Mouse (Mus musculus) adrenal gland, postnatal 0 days (tissue): ENCODE results near the gene Fbxl19. TPM values are rescaled to one million over a fixed set of nuclear protein-coding genes. Genes with fewer than 3 reads are reported as not detected.

Experiments used
- microRNA-seq: library from miRNA; unstranded; fragments of <30 nt; microRNA quantifications from one replicate; pipeline ENCODE4, GENCODE M21; 2016; ENCODE audit warnings: borderline replicate concordance; ENCODE audit not compliant: insufficient number of aligned reads
- polyA plus RNA-seq: library from polyadenylated mRNA; unstranded; fragments of >200 nt; fragmentation: Nextera tagmentation; extraction: Ambion mirVana; gene quantifications from 2 replicates; pipeline ENCODE4 v1.2.1, GENCODE M21; 2015

The Fbxl19 gene
- polyA plus RNA-seq = 1.9 and 2.2 TPM in 2 replicates

DNA sequence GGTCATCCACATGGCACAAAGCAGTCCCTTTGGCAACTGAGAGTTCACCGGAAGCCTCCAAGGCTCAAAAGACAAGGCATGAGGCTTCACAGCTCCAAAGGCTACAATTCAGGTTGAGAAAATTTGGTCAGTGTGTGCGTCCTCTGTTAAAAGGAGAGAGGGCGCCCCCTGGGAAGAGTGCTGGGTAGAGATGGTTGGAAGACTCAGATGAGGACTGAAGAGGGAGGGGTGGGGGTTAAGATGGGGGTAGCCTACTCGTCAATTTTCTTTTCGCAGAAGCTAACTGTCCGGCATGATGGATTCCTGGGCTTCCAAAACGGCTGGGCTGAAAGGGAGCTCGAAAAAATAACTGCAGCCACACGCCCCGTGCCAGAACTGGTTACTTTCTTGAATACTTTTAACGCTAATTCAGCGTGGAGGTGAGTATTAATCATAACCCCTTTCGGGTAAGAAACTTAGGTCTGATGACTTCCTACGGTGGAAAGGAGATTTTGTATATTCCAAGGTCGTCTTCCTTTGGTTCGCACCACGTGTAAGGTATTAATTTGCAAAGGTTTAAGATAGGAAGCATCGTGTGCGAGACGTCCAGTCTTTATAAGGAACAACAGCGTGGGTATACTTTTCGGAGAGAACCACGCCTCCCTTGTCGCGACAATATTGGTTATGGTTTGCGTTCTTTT lies at the start of gene Fbxl19:
Gene Fbxl19, plus strand, starts transcription at position 178 of the 680 bp plus-strand sequence.

DNA sequence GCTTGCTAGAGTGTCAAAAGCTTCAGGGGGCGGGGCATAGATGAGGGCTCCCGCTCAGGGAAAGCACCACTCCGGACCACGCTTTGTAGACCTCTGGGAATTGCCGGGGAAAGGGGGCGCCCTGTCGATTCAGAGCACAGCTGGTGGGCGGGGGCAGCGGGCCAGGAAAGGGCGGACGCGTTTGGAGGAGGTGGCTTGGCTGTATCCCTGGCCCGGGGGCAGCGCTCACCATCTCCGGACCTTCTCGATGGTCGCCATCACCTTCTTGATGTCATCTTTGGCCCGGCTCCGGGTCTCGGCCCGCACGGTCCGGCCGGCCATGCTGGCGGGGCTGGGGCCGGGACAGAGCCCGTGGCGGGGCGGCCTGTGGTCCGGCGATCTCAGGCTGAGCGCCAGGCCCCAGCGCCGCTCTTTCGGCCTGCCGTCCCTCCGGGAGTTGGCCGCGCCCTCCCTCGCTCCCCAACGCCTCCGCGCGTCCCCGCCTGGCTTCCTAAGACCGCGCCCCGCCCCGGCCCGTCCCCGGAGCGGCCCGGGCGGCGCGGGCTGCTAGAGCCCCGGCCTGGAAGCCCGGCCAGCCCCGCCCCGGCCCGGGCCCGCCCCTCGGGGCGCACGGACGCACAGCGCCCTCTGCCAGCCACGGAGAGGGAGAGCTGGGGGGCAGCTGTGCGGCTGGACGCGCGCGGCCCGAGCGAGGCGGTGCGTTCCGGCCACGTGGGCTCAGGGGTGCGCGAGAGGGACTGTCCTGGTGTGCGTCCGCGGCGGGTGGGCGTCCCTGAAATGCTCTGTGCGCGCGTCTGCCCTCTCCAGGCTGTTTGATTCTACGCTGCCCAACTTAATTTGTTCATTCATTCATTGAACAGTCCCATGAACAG lies 35.9 kb upstream of the Fbxl19 start, which contains the start of gene Bcl7c:
Gene Bcl7c, minus strand, starts transcription at position 727 of the 872 bp plus-strand sequence.

DNA sequence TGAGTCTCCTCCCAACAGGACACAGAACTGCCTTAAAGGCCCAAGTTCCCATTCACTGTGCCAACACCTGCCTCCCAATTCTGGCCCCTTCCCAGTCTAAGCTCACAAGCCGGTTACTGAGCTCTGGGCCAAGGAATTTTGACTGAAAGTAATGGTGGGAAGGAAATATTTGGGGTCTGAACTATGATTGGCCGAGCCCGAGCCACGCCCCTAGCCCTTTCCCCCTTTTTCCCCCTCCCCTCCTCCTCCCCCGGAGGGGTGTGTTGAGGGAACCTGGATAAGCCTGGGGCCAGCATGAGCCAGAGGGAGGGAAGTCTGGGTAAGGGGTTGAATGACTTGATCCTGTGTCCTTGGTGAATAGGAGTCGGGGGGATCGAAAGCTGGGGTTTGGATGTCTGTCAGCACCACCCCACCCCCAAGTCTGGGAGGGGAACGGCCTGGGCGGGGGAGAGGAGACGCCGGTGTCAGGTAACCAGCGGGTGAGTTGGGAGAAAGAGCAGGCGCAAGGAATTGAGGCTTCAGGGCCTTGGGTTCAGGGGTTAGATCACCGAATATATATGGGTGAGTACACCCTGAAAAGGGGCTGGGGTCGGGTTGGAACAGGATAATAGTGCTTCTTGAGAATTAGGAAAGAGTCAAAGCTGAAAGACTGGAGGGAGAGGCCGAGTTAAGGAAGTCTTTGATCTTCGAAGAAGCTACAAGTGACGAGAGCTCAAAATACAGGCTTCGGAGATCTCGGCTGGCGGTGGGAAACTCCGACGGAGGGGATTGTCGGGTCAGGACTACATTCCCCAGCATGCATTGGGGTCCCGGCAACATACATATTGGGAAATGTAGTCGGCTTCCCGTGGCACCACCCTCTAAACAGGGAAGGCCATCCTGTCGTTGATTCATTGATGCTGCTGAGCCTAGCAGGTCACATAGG lies 31.6 kb upstream of the Fbxl19 start, which contains the start of gene Ctf1:
Gene Ctf1, plus strand, starts transcription at position 276 of the 925 bp plus-strand sequence.

DNA sequence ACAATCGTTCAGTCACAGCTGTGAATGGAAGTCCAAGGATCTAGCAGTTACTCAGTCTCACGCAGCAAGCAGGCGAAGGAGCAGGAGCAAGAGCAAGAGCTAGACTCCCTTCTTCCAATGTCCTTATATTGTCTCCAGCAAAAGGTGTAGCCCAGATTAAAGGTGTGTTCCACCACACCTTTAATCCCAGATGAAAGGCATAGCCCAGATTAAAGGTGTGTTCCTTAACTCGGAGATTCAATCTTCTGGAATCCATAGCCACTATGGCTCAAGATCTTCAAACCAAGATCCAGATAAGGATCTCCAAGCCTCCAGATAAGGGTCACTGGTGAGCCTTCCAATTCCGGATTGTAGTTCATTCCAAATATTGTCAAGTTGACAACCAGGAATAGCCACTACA lies 12.3 kb upstream of the Fbxl19 start, which contains the start of gene Ctf2:
Gene Ctf2, minus strand, starts transcription at position 101 of the 400 bp plus-strand sequence.

DNA sequence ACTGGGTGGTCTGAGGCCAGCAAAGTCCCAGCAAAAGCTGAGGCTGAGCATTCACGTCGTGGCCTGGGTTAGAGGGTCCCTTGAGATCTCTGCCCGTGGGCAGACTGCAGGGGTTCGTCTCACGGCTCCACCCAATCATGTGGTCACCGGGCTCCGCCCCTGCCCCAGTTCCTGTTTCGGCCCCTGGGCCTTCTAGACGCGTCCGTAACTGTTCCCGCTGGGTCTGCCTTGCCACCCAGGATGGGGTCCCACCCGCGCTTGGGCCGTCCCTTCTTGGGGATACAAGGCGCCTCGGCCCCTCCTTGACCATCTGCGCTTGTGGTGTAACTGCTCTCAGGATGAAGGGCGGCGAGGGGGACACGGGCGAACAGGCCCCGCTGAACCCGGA lies 25.3 kb downstream of the Fbxl19 start, which contains the start of gene Orai3:
Gene Orai3, plus strand, starts transcription at position 165 of the 388 bp plus-strand sequence.

DNA sequence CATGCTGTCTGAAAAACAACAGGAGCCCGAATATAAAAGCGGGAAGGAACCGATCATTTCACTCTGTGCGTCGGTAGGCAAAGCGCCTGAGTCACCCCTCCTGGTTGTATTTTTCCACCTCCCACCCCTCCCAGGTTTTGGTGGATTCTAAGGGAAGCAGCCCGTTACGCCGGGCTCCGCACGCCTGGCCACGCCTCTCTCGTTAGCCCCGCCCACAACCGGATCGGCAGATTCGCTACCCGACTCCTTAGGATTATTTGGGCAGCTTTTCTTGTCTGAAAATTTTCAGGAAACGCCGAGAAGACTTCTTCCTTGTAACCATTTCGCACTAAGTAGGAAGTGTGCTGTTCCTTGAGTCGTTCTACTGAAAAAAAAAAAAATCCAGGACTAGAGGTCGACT lies 32.1 kb downstream of the Fbxl19 start, which contains the start of gene Setd1a:
Gene Setd1a, plus strand, starts transcription at position 245 of the 400 bp plus-strand sequence.

DNA sequence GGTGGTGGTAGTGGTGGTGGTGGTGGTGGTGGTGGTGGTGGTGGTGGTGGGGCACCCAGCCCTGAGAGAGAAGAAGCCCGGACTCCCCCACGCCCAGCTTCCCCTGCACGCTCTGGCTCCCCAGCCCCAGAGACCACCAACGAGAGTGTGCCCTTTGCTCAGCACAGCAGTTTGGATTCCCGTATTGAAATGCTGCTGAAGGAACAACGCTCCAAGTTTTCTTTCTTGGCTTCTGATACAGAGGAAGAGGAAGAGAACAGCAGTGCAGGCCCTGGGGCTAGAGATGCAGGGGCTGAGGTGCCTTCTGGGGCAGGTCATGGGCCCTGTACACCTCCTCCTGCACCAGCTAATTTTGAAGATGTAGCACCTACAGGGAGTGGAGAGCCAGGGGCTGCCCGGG lies 41.0 kb downstream of the Fbxl19 start, which contains the start of gene Gm49388:
Gene Gm49388, plus strand, starts transcription at position 301 of the 400 bp plus-strand sequence.

DNA sequence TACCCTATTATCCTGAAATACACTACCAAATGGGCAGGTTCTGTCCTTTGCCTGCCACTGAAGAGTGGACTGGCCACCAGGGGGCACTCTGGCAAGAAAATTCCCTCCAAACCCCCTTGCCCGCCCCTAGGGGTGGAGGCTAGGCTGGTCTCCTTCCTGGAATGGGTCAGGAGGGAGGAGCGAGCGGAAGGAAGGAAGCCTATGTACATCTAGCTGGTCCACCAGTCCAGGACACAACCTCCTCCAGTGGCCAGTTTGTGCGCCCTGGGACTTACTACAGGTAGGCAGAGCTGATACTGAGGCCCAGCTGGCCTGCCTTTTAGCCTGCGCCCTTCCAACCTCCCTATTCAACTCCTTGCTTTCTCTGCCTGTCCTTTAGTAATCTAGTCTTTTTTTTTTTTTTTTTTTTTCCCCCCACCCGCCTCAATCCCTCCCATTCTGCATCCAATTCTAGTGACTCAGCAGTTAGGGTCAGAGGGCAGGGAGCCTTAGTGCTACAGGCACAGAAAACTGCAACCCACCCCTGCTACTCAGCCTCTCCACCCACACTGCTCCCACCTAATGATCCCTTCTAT lies 56.2 kb downstream of the Fbxl19 start, which contains the start of gene Hsd3b7:
Gene Hsd3b7, plus strand, starts transcription at position 170 of the 575 bp plus-strand sequence.

Small RNA genes within 50 kb of the gene (microRNA-seq; reads per million reads assigned to microRNA genes)
- not detected for gene Mir762

Other genes with a start within 250 kb of the Fbxl19 start
- 23.2 and 30.2 TPM in 2 replicates for gene Srcap, start 232.6 kb upstream of the Fbxl19 start, polyA plus RNA-seq
- 6.3 and 8.9 TPM in 2 replicates for gene Gm42715, start 225.0 kb upstream of the Fbxl19 start, polyA plus RNA-seq
- gene Tmem265, start 183.2 kb upstream of the Fbxl19 start, polyA plus RNA-seq = 2.2 and 6.3 TPM in 2 replicates
- gene Phkg2, start 171.2 kb upstream of the Fbxl19 start, polyA plus RNA-seq = 32.2 and 45.6 TPM in 2 replicates
- gene Ccdc189, start 155.9 kb upstream of the Fbxl19 start, polyA plus RNA-seq = 8.9 and 15.7 TPM in 2 replicates
- gene Rnf40, start 155.8 kb upstream of the Fbxl19 start, polyA plus RNA-seq = 17.1 and 22.9 TPM in 2 replicates
- gene Zfp629, start 128.7 kb upstream of the Fbxl19 start, polyA plus RNA-seq = 4.5 and 5.9 TPM in 2 replicates
- gene Bcl7c, start 35.6 kb upstream of the Fbxl19 start, polyA plus RNA-seq = 137 and 174 TPM in 2 replicates
- 9.4 and 12.0 TPM in 2 replicates for gene Ctf1, start 31.8 kb upstream of the Fbxl19 start, polyA plus RNA-seq
- gene Ctf2, start 12.4 kb upstream of the Fbxl19 start, polyA plus RNA-seq = 0.06 and 0.10 TPM in 2 replicates
- gene Orai3, start 25.3 kb downstream of the Fbxl19 start, polyA plus RNA-seq = 22.4 and 30.3 TPM in 2 replicates
- 18.0 and 18.3 TPM in 2 replicates for gene Setd1a, start 32.1 kb downstream of the Fbxl19 start, polyA plus RNA-seq
- gene Gm49388, start 41.1 kb downstream of the Fbxl19 start, polyA plus RNA-seq = not detected in 2 replicates
- 38.2 and 51.3 TPM in 2 replicates for gene Hsd3b7, start 56.1 kb downstream of the Fbxl19 start, polyA plus RNA-seq
- gene Stx4a, start 79.8 kb downstream of the Fbxl19 start, polyA plus RNA-seq = 36.1 and 40.7 TPM in 2 replicates
- gene Stx1b, start 80.0 kb downstream of the Fbxl19 start, polyA plus RNA-seq = 4.0 and 5.3 TPM in 2 replicates
- gene Zfp646, start 131.7 kb downstream of the Fbxl19 start, polyA plus RNA-seq = 5.1 and 5.5 TPM in 2 replicates
- 8.6 and 10.2 TPM in 2 replicates for gene Zfp668, start 132.3 kb downstream of the Fbxl19 start, polyA plus RNA-seq
- gene Prss53, start 146.4 kb downstream of the Fbxl19 start, polyA plus RNA-seq = 0.72 and 0.84 TPM in 2 replicates
- not detected in 2 replicates for gene Gm21974, start 150.9 kb downstream of the Fbxl19 start, polyA plus RNA-seq
- gene Vkorc1, start 151.1 kb downstream of the Fbxl19 start, polyA plus RNA-seq = 209 and 232 TPM in 2 replicates
- 87.5 and 128 TPM in 2 replicates for gene Bckdk, start 159.5 kb downstream of the Fbxl19 start, polyA plus RNA-seq
- 23.3 and 29.7 TPM in 2 replicates for gene Kat8, start 168.0 kb downstream of the Fbxl19 start, polyA plus RNA-seq
- 1.0 and 2.5 TPM in 2 replicates for gene Prss8, start 185.6 kb downstream of the Fbxl19 start, polyA plus RNA-seq
- gene Prss36, start 202.2 kb downstream of the Fbxl19 start, polyA plus RNA-seq = 12.9 and 13.1 TPM in 2 replicates
- gene Fus, start 222.9 kb downstream of the Fbxl19 start, polyA plus RNA-seq = 170 and 234 TPM in 2 replicates
- 37.4 and 57.5 TPM in 2 replicates for gene Pycard, start 249.3 kb downstream of the Fbxl19 start, polyA plus RNA-seq